Comparison of ENCODE assay signal across 11 mouse cellular contexts in genomic region chr13:95442901-95443300, GRCm38 (mm10). TPM values are rescaled to one million over a fixed set of nuclear protein-coding genes. Genes with fewer than 3 reads are reported as not detected.
DNase-seq lines count a peak whose midpoint lies in the region; ATAC-seq lines count a peak whose summit lies in the region.
"Had no signal": no experiment of that assay in that cellular context is flagged by ENCODE, and none has a peak within 500 bp of the region (broad histone marks: within the 10 kb centered on the region; RNA-seq: fewer than 3 reads in every experiment).

No protein-coding gene starts in this region.

- peaks cover 57% of the 10 kb centered on the region for H3K27me3 ChIP-seq in heart, embryonic 13.5 days (replicated peaks)
- peaks cover 56% of the 10 kb centered on the region for H3K27me3 ChIP-seq in embryonic facial prominence, embryonic 10.5 days (replicated peaks; ENCODE audit: low read depth, poor library complexity, severe bottlenecking)
- peaks cover 34% of the 10 kb centered on the region for H3K27me3 ChIP-seq in hindbrain, embryonic 14.5 days (ENCODE audit: control insufficient read depth, insufficient read depth, low read length)
- peaks cover 30% of the 10 kb centered on the region for H3K27me3 ChIP-seq in limb, embryonic 15.5 days

- H3K9me3 ChIP-seq in heart, embryonic 13.5 days = no peaks in the 10 kb centered on the region
- H3K9me3 ChIP-seq in embryonic facial prominence, embryonic 10.5 days = no peaks in the 10 kb centered on the region
- H3K9me3 ChIP-seq in hindbrain, embryonic 14.5 days (ENCODE audit: control insufficient read depth, low read length) = no peaks in the 10 kb centered on the region
- no peaks in the 10 kb centered on the region for H3K9me3 ChIP-seq in limb, embryonic 15.5 days

- no peak overlapping the region for H3K27ac ChIP-seq in heart, embryonic 13.5 days (replicated peaks)
- H3K27ac ChIP-seq in embryonic facial prominence, embryonic 10.5 days (replicated peaks) = no peak overlapping the region
- H3K27ac ChIP-seq in hindbrain, embryonic 14.5 days = no peak overlapping the region
- no peak overlapping the region for H3K27ac ChIP-seq in limb, embryonic 15.5 days

- H3K9ac ChIP-seq in heart, embryonic 13.5 days = no peak overlapping the region
- H3K9ac ChIP-seq in hindbrain, embryonic 14.5 days = no peak overlapping the region
- 0 out of 2 replicates have a peak overlapping the region, but pooled peaks have one; percentile 4 for H3K9ac ChIP-seq in limb, embryonic 15.5 days

- H3K36me3 ChIP-seq in heart, embryonic 13.5 days = no peaks in the 10 kb centered on the region
- H3K36me3 ChIP-seq in embryonic facial prominence, embryonic 10.5 days (replicated peaks) = no peaks in the 10 kb centered on the region
- no peaks in the 10 kb centered on the region for H3K36me3 ChIP-seq in hindbrain, embryonic 14.5 days (replicated peaks; ENCODE audit: control insufficient read depth, insufficient read depth)
- H3K36me3 ChIP-seq in limb, embryonic 15.5 days = no peaks in the 10 kb centered on the region

- 33% methylated on average over 4 of the region's 4 CpGs for WGBS in heart, embryonic 13.5 days
- WGBS in embryonic facial prominence, embryonic 10.5 days = 23% methylated on average over 4 of the region's 4 CpGs
- 16% methylated on average over 4 of the region's 4 CpGs for WGBS in hindbrain, embryonic 14.5 days
- 6% methylated on average over 4 of the region's 4 CpGs for WGBS in limb, embryonic 15.5 days

- intact Hi-C loops in heart, postnatal 14 days (cut with DNase I) = no loop called here

- H3K4me2 ChIP-seq in heart, embryonic 13.5 days = peak overlapping the region; percentile 91
- H3K4me2 ChIP-seq in hindbrain, embryonic 14.5 days (replicated peaks) = peak overlapping the region; percentile 67
- H3K4me2 ChIP-seq in limb, embryonic 15.5 days = peak overlapping the region; percentile 88; the same call in 1 of the 2 replicates

- ATAC-seq in heart, embryonic 13.5 days (ENCODE audit: extremely low read depth, insufficient number of reproducible peaks, low FRiP score, low TSS enrichment) = no peak
- ATAC-seq in hindbrain, embryonic 14.5 days (ENCODE audit: low FRiP score) = no peak
- no peak for ATAC-seq in limb, embryonic 15.5 days (ENCODE audit: insufficient number of reproducible peaks, low FRiP score, low TSS enrichment, low read depth)

- H3K4me1 ChIP-seq in heart, embryonic 13.5 days = peaks cover 14% of the 10 kb centered on the region
- peaks cover 18% of the 10 kb centered on the region for H3K4me1 ChIP-seq in embryonic facial prominence, embryonic 10.5 days
- peaks cover 12% of the 10 kb centered on the region; the same call in 1 of the 2 replicates for H3K4me1 ChIP-seq in hindbrain, embryonic 14.5 days (replicated peaks; ENCODE audit: control insufficient read depth, insufficient read depth, low read length)
- peaks cover 12% of the 10 kb centered on the region for H3K4me1 ChIP-seq in limb, embryonic 15.5 days

- no peak for DNase-seq in heart, postnatal 14 days
- DNase-seq in embryonic facial prominence, embryonic 10.5 days (ENCODE audit: low spot score) = no peak
- DNase-seq in hindbrain, embryonic 14.5 days (ENCODE audit: low spot score) = no peak
- DNase-seq in right cerebral cortex, postnatal 14 days = no peak
- no peak for DNase-seq in c-Kit-positive CD71-positive TER-119-positive erythroid progenitor cells, embryonic 14.5 days (ENCODE audit: low spot score)
- no peak for DNase-seq in layer of hippocampus, postnatal 25 days (ENCODE audit: extremely low spot score in 1 of 2, low spot score in 1 of 2)

- H3K4me3 ChIP-seq in heart, embryonic 13.5 days = peak overlapping the region; percentile 58; the same call in 1 of the 2 replicates
- H3K4me3 ChIP-seq in embryonic facial prominence, embryonic 10.5 days = peak overlapping the region; percentile 62; the same call in 1 of the 2 replicates
- peak overlapping the region; percentile 35; the same call in 1 of the 2 replicates for H3K4me3 ChIP-seq in hindbrain, embryonic 14.5 days (replicated peaks; ENCODE audit: low read length)
- peak overlapping the region; percentile 42 for H3K4me3 ChIP-seq in limb, embryonic 15.5 days

RNA-seq across cellular contexts. Expression of gene Crhbp, which starts 1.8 kb away (rescaled TPM):
- 0.13 and 0.14 TPM in 2 replicates for polyA plus RNA-seq in heart, embryonic 13.5 days (2015; fragmentation: Nextera tagmentation; extraction: Ambion mirVana)
- total RNA-seq in heart, postnatal 14 days (2021) = not detected
- 0.80 and 1.4 TPM in 2 replicates for polyA plus RNA-seq in embryonic facial prominence, embryonic 10.5 days (2016; fragmentation: Nextera tagmentation; extraction: Ambion mirVana)
- 10.4 and 11.7 TPM in 2 replicates for polyA plus RNA-seq in hindbrain, embryonic 14.5 days (2014; fragmentation: Nextera tagmentation; extraction: Ambion mirVana)
- polyA plus RNA-seq in limb, embryonic 15.5 days (2015; fragmentation: Nextera tagmentation; extraction: Ambion mirVana) = 0.12 and 0.20 TPM in 2 replicates
- 10 to 100 TPM; 19.7 to 23.1 TPM for total RNA-seq in layer of hippocampus, postnatal 25 days (2021)
- total RNA-seq: megakaryocyte progenitor cell, adult 5-6 weeks had no signal

RNA-seq across cellular contexts. Expression of gene S100z, which starts 35.6 kb away (rescaled TPM):
- polyA plus RNA-seq in heart, embryonic 13.5 days (2015; fragmentation: Nextera tagmentation; extraction: Ambion mirVana) = not detected in 2 replicates
- total RNA-seq in heart, postnatal 14 days (2021) = not detected
- polyA plus RNA-seq in embryonic facial prominence, embryonic 10.5 days (2016; fragmentation: Nextera tagmentation; extraction: Ambion mirVana) = 0.60 TPM in 1 of 2 replicates, not detected in the other
- not detected in 2 replicates for polyA plus RNA-seq in hindbrain, embryonic 14.5 days (2014; fragmentation: Nextera tagmentation; extraction: Ambion mirVana)
- polyA plus RNA-seq in limb, embryonic 15.5 days (2015; fragmentation: Nextera tagmentation; extraction: Ambion mirVana) = not detected in 2 replicates
- not detected for total RNA-seq in layer of hippocampus, postnatal 25 days (2021)
- total RNA-seq: layer of hippocampus, adult 8-10 months; megakaryocyte progenitor cell, adult 5-6 weeks had no signal
- polyA plus RNA-seq: C2C12 had no signal
